Mouse (Mus musculus): ENCODE measurements around the gene Mob3a. TPM values are rescaled to one million over a fixed set of nuclear protein-coding genes. Genes with fewer than 3 reads are reported as not detected.

Mob3a gene
- total RNA-seq (2021), result 10 to 100 TPM; 13.2 to 13.5 TPM
- long read RNA-seq, transcript Mob3a-201 (4 exons, 2,682 nt), result major isoform, 15 of 20 reads
- long read RNA-seq, partial matches to known transcripts, result 1 of 20 reads
- long read RNA-seq, other reads (novel, unspliced or antisense), result 4 of 20 reads

DNA sequence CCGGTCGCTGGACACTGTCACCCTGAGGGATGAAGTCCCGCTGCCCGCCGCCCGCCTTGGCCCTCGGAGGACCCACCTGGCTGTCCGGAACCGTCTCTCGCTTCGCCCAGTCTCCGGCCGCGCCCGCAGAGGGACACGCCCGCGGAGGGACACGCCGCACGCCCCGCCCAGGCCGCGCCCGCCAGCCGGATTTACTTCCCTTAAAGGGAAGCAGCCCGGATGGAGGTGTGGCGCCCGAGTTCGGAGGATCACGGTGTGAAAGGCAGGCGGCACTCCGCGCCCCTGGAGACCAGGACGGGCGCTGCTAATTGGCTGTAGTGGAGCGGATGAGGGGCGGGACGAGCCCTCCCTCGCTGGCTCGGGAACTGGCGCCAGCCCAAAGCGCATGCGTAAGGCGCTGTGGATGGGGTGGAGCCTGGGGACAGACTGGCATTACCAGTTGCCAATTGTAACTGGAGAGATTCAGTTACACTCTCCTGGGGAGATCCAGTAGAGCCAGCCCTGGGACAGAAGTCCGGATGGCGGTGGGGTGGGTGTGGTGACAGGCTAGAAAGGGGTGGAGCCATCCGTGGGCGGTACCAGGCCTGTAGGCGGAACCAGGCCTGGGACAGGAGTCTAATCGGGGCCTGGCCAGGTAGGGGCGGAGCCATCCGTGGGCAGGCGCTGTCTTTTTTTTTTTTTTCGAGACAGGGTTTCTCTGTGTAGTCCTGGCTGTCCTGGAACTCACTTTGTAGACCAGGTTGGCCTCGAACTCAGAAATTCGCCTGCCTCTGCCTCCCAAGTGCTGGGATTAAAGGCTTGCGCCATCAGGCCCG lies at the start of gene Mob3a, which contains the start of gene Izumo4:
TSS of gene Mob3a (minus strand) at position 257 of the 815 bp plus-strand sequence.
TSS of gene Izumo4 (plus strand) at position 464 of the 815 bp plus-strand sequence.
- DNase-seq (ENCODE audit: low spot score in 2 of 2), result peak; percentile 99 to 100

GRCm38 (mm10) chr10:80751188-80751832 lies 49.5 kb upstream of the Mob3a start:
- DNase-seq (ENCODE audit: low spot score in 2 of 2), result no peak

DNA sequence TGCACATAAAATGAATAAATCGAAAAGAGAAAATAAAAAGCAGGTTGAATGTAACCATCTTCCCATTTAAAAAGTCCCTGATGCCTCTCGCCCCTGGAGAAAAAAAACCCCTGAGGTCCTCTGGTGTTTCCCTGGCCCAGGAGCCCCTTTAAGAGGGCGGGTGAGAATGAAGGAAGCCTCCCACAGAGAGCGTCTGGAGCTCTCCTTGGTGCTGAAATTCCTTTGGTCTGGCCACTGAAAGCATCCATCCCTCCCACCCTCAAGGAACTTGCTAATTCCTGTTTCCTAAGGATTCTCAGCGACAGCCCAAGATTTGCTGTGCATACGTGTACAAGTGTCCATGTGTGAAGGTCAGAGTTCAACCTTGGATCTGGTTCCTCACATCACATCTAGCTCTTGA lies 46.8 kb upstream of the Mob3a start:
- DNase-seq (ENCODE audit: low spot score in 2 of 2), result no peak

- peak; percentile 68 to 80 for DNase-seq (ENCODE audit: low spot score in 2 of 2)
Observed at GRCm38 (mm10) chr10:80747410-80747809, 45.6 kb upstream of the Mob3a start.

GRCm38 (mm10) chr10:80744262-80744661 lies 42.5 kb upstream of the Mob3a start:
- DNase-seq (ENCODE audit: low spot score in 2 of 2), result no peak

DNA sequence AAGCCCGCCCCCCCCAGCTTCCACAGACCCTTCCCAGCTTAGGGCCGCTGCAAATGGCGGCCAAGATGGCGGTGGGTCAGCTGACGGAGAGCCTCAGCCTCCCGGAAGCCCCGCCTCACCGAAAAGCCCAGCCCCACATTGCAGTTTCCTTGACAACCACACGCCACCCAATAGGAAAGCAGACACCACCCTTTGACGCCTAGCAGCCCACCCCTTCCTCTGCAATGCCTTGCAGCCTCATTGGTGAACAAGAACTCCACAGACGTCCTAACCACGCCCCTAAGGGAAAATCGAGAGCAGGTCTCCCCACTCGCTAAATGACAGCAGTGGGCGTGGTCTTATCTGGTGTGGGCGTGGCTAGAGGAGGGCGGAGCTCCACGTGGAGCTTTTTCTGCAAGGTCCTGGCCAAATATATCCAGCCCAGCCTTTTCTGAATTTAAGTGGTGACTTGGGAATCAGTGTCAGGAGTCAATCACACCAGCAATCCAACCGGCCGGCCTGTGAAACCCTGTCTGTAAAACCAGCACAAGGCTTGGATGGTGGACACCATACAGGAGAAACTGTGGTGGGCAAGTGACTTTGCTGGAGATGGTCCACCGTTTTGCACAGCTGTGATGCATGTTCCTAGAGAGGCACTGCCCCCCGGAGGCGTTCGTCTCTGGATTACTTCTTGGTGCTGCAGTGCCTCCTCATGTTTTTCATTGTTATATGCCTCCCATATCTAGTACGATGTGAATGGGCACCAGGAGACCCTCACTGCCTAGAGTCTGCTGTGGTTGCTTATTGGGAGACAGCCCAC lies 40.6 kb upstream of the Mob3a start, which contains the start of gene Ap3d1:
TSS of gene Ap3d1 (minus strand) at position 85 of the 799 bp plus-strand sequence.
- peak; percentile 98 for DNase-seq (ENCODE audit: low spot score in 2 of 2)

DNA sequence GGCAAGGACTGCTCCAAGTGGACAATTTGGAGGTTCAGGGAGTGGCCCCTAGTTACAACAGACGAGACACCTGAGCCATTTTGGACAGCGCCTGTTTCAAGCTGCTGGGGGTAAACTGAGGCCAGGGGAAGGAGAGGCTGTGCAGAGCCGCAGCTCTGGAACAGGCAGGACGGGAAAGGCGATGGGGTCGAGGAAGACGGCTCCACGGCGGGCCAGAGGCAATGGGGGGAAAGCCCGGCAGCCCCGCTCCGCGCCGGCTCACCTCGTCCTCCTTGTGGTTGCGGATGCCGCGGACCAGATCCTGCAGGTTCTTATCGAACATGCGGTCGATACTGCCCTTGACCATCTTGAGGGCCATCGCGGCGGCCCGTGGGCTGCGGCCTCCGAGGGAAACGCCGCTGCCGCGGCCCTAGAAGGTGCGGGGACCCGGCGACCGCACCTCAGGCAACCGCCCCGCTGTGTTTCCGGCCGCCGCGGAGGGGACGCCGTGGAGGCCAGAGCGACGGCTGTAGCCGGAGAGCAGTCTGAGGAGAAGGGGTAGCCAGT lies 39.9 kb upstream of the Mob3a start:
- no peak for DNase-seq (ENCODE audit: low spot score in 2 of 2)

DNA sequence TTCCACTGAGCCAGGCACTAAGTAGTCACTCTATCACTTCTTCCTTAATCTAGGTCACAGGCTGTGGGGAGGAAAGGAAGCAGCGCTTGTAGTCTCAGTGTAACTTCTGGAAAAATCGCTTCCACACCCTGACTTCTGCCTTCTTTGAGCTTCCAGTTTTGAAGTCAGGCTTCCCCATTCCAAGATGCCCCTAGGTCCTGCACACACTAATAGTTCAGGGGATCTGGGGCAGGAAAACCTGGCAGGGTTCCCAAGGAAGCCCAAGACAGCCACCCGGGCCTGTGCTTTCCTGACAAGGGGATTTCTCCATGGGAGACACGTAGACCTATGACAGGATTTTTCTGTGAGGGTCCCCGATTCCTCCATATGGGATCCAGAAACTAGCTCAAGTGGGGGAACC lies 39.4 kb upstream of the Mob3a start:
- no peak for DNase-seq (ENCODE audit: low spot score in 2 of 2)

GRCm38 (mm10) chr10:80738657-80739056 lies 36.9 kb upstream of the Mob3a start:
- DNase-seq (ENCODE audit: low spot score in 2 of 2), result no peak

DNA sequence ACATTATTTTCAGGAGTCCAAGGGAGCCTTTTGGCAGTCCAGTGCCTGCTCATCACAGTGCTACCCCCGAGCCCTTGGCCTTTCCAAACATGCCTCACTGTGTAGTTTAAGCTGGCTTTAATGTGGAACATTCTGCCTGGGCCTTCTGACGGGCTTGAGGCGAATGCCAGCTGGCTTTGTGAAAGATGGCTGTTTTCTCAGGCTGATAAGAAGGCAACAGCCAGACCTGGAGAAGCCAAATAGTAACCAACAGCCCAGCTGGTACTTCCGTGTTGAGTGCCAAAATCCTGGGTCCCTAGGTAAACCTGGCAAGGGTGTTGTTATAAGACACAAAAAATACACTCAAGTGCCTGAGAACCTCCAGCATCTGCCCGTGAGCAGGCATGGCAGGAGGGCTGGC lies 35.0 kb upstream of the Mob3a start:
- no peak for DNase-seq (ENCODE audit: low spot score in 2 of 2)

DNA sequence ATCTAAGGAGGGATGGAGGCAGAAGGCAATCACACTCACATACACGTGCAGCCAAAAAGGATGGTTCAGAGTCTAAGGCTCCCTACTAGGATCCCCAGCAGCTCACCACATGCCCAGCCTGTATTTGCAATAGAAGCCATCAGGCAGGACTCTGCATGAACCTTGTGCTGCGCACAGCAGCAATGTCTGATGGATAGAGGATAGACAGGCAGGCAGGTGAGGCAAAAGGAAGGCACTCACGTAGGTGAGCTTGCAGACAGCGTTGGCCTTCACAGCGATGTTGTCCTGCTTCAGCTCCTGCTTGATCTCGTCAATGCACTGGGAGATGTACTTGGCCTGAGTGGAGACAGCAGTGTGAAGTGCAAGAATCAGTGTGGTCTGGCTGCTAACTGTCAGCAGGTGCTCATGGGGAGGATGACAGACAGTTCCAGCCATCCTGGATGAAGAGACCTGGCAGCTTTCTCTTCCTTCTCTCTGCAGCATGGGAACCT lies 30.9 kb upstream of the Mob3a start:
- DNase-seq (ENCODE audit: low spot score in 2 of 2), result no peak

- DNase-seq (ENCODE audit: low spot score in 2 of 2), result no peak
Observed at GRCm38 (mm10) chr10:80727369-80728127, 25.8 kb upstream of the Mob3a start.

- no peak for DNase-seq (ENCODE audit: low spot score in 2 of 2)
Observed at GRCm38 (mm10) chr10:80717281-80717680, 15.5 kb upstream of the Mob3a start.

GRCm38 (mm10) chr10:80710834-80711233 lies 9.1 kb upstream of the Mob3a start:
- no peak for DNase-seq (ENCODE audit: low spot score in 2 of 2)

- no peak for DNase-seq (ENCODE audit: low spot score in 2 of 2)
Observed at GRCm38 (mm10) chr10:80705479-80705878, 3.7 kb upstream of the Mob3a start.

DNA sequence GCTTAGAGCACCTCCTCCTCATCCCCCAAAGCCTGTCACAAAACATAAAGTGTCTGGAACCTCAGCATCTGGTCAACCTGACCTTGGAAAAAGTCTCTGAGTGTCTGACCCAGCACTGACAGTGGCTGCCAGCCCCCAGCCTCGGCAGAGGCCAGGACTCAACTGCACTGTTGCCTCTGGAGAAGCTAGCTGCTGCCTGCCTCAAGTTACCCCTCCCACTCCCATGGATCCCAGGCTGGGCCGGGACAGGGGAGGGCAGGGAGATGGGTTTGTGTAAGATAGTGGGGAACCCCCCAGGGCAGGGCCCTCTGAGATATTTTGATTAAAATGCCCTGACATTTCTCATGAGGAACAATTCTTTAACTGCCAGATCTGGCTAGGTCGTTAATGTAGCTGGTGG lies 3.3 kb upstream of the Mob3a start:
- no peak for DNase-seq (ENCODE audit: low spot score in 2 of 2)

DNA sequence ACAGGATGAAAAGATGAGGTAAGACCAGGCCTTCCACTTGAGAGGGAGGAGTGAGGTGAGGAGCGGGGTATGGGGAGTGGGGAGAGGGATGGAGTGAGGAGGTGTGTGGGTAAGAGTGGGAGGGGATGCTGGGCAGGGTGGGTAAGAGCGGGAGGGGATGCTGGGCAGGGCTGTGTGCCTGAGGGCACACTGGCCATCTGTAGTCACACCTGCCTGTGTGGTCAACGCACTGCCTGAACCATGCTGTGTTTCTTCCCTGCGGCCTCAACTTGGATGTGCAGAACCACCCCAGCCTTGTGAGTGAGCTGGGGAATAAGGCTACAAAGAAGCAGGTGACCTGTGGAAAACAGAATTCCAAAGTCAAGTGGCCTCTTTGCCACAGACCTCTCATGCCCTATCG lies 2.6 kb upstream of the Mob3a start:
- DNase-seq (ENCODE audit: low spot score in 2 of 2), result no peak

- DNase-seq (ENCODE audit: low spot score in 2 of 2), result no peak
Observed at GRCm38 (mm10) chr10:80703643-80704042, 1.9 kb upstream of the Mob3a start.

- peak; percentile 95 to 96 for DNase-seq (ENCODE audit: low spot score in 2 of 2)
Observed at GRCm38 (mm10) chr10:80702536-80703390, 986 bp upstream of the Mob3a start.
